Mouse (Mus musculus) heart, embryonic 11.5 days (tissue): ENCODE measurements at regions not wholly inside any gene's neighbourhood (a gene's known extent, or its start where the extent isn't known, plus 50 kb on each side); places are given as distances from the start of the nearest gene placed in this dataset.

Experiments used
- ATAC-seq: fragments of 200-750 bp; cut with Nextera tagmentation; replicated peaks from 2 replicates; pipeline ENCODE4 v1.8.0; 2017; ENCODE audit warnings: moderate library complexity; ENCODE audit not compliant: insufficient number of reproducible peaks, low FRiP score, low TSS enrichment
- H3K27ac ChIP-seq: fragments of 300-500 bp; sonication (generic); 2 replicates; pipeline ENCODE4 v1.5.1; 2014; ENCODE audit warnings: mild to moderate bottlenecking, low read depth, low read length
- H3K27me3 ChIP-seq: fragments of 300-500 bp; sonication (generic); 2 replicates; pipeline ENCODE4 v1.6.1; 2014; ENCODE audit warnings: mild to moderate bottlenecking, low read length, mixed read lengths; ENCODE audit not compliant: control insufficient read depth, insufficient read depth
- H3K36me3 ChIP-seq: fragments of 300-500 bp; sonication (generic); 2 replicates; pipeline ENCODE4 v1.6.1; 2014; ENCODE audit warnings: mild to moderate bottlenecking, low read length, moderate library complexity, mixed read lengths; ENCODE audit not compliant: control insufficient read depth, insufficient read depth
- H3K4me1 ChIP-seq: fragments of 300-500 bp; sonication (generic); 2 replicates; pipeline ENCODE4 v1.6.1; 2014; ENCODE audit warnings: low read length; ENCODE audit not compliant: control insufficient read depth, insufficient read depth
- H3K4me2 ChIP-seq: fragments of 300-500 bp; sonication (generic); 2 replicates; pipeline ENCODE4 v1.6.1; 2014; ENCODE audit warnings: mild to moderate bottlenecking, moderate library complexity
- H3K4me3 ChIP-seq: fragments of 300-500 bp; sonication (generic); 2 replicates; pipeline ENCODE4 v1.5.1; 2014; ENCODE audit warnings: low read depth, low read length
- H3K9ac ChIP-seq: fragments of 300-500 bp; sonication (generic); 2 replicates; pipeline ENCODE4 v1.6.1; 2014; ENCODE audit warnings: mild to moderate bottlenecking, low read depth, low read length, moderate library complexity
- H3K9me3 ChIP-seq: fragments of 300-500 bp; sonication (generic); replicated peaks from 2 replicates; pipeline ENCODE4 v1.6.1; 2016; ENCODE audit warnings: low read length; ENCODE audit not compliant: control insufficient read depth
- WGBS: fragments of 180-500 bp; shearing (Covaris S2); extraction: QIAGEN DNeasy Blood & Tissue Kit; methylation state at CpG from one replicate; pipeline ENCODE4 v1.1.7; 2014; ENCODE audit not compliant: insufficient replicate concordance; 5-methylcytosine and 5-hydroxymethylcytosine counted together

- no peaks in the 10 kb centered on the region for H3K36me3 ChIP-seq
- H3K4me3 ChIP-seq = no peak overlapping the region
- no peak overlapping the region for H3K4me2 ChIP-seq
- WGBS = 41% methylated on average over 8 of the region's 8 CpGs
- H3K9ac ChIP-seq = no peak overlapping the region
- H3K27ac ChIP-seq = no peak overlapping the region
- peaks cover 6% of the 10 kb centered on the region for H3K4me1 ChIP-seq
- 0 out of 2 replicates have a peak, but pooled peaks have one; percentile 52 for ATAC-seq
- H3K27me3 ChIP-seq = no peaks in the 10 kb centered on the region
- no peaks in the 10 kb centered on the region for H3K9me3 ChIP-seq
Measured at GRCm38 (mm10) chr11:31542635-31543219, 129.0 kb downstream of the Bod1 start.

DNA sequence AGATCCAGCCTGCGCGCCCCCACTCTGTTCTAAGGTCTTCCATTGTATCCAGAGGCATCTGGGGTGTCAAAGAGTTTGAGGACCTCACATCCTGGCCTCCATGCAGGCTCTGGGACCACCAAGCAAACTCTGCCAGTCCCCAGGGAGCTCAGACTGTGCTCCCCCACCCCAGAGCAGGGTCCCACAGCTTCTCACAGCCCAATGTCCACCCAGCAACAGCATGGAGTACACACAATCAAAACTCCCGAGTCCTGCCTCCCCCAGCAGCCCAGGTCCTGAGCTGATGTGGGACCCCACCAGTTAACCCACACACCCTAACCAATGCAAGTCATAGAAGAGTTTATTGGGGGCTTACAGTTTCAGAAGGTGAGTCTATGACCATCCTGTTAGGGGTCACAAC lies 130.3 kb downstream of the Bod1 start:
- H3K4me2 ChIP-seq = no peak overlapping the region
- no peak overlapping the region for H3K4me3 ChIP-seq
- no peaks in the 10 kb centered on the region for H3K9me3 ChIP-seq
- H3K27me3 ChIP-seq = no peaks in the 10 kb centered on the region
- H3K9ac ChIP-seq = no peak overlapping the region
- ATAC-seq = no peak
- H3K4me1 ChIP-seq = peaks cover 6% of the 10 kb centered on the region
- H3K27ac ChIP-seq = no peak overlapping the region
- 85% methylated on average over 3 of the region's 3 CpGs for WGBS
- no peaks in the 10 kb centered on the region for H3K36me3 ChIP-seq

DNA sequence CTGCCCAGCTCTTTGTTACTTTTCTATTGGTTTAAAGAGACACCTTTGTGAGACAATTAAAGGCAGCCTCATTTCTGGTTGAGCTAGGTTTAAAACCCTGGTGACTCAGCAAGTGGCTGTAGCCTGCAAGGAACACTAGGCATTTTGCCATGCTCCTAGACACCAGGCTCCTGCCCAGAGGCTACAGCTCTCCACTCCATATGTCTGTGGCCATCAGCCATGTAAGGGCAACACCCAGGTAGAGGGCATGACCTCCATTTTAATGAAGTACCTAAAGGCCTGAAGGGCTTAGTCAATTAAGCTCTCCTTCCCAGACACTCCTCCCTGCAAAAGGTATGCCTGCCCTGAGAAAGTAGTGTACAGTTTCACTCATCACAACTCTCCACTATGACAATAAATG lies 130.9 kb downstream of the Bod1 start:
- Histone ChIP-seq H3K4me2 (no peak overlapping the region), H3K9me3 (no peaks in the 10 kb centered on the region), H3K9ac (no peak overlapping the region), H3K27me3 (no peaks in the 10 kb centered on the region), H3K36me3 (no peaks in the 10 kb centered on the region), H3K4me3 (no peak overlapping the region), H3K27ac (no peak overlapping the region), H3K4me1 (peaks cover 6% of the 10 kb centered on the region)
- ATAC-seq = no peak

DNA sequence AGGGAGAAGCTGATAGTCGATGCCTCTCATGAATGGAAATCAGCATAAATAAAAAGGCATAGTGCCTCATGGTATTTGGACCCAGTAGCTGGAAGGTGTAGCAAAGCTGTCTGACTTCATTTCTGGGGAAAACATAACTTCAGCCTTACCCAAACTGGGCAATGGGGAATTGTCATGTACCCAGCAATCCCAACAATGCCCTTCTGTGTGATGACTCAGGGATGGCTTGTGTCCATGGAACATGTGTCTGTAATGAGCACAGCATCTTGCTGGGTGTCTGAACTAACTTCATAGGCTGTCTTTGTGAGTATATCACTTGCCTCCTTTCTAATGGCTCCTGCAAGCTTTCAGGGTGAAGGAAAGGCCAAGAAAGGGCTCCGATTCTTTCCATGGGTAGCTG lies 140.3 kb downstream of the Bod1 start:
- H3K27me3 ChIP-seq = no peaks in the 10 kb centered on the region
- ATAC-seq = no peak
- H3K4me1 ChIP-seq = no peaks in the 10 kb centered on the region
- WGBS = 87% methylated on average over 2 of the region's 2 CpGs
- H3K36me3 ChIP-seq = no peaks in the 10 kb centered on the region
- no peak overlapping the region for H3K9ac ChIP-seq
- no peak overlapping the region for H3K4me2 ChIP-seq
- H3K27ac ChIP-seq = no peak overlapping the region
- no peaks in the 10 kb centered on the region for H3K9me3 ChIP-seq
- H3K4me3 ChIP-seq = no peak overlapping the region

GRCm38 (mm10) chr11:31530851-31531250 lies 140.8 kb downstream of the Bod1 start:
- H3K4me3 ChIP-seq = no peak overlapping the region
- H3K4me2 ChIP-seq = no peak overlapping the region
- 84% methylated on average over 3 of the region's 3 CpGs for WGBS
- H3K9ac ChIP-seq = no peak overlapping the region
- no peaks in the 10 kb centered on the region for H3K9me3 ChIP-seq
- no peak overlapping the region for H3K27ac ChIP-seq
- no peak for ATAC-seq
- no peaks in the 10 kb centered on the region for H3K36me3 ChIP-seq
- H3K4me1 ChIP-seq = no peaks in the 10 kb centered on the region
- H3K27me3 ChIP-seq = no peaks in the 10 kb centered on the region

DNA sequence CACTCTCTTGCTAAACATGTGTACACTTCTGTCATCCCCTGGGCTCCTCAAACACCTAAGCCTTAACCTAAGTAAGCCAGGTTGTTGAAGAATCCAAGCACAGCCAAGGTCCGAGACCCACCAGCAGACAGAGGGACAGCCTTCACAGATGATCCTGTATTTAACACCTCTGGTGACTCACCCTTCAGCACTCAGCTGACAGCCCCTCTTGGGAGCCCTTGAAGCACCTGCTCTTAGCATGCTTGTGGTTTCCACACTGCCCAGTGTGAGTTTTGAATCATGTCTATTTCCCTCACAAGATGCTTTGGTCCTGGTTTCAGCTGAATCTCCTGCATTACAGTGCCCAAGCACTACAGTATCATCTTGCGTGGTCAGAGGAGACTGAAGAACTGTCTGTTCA lies 142.0 kb downstream of the Bod1 start:
- H3K4me1 ChIP-seq = no peaks in the 10 kb centered on the region; the same call in 1 of the 2 replicates
- H3K36me3 ChIP-seq = no peaks in the 10 kb centered on the region
- no peaks in the 10 kb centered on the region for H3K9me3 ChIP-seq
- no peak overlapping the region for H3K4me3 ChIP-seq
- no peaks in the 10 kb centered on the region for H3K27me3 ChIP-seq
- no peak for ATAC-seq
- no peak overlapping the region for H3K4me2 ChIP-seq
- WGBS = 52% methylated on average over 2 of the region's 2 CpGs
- H3K27ac ChIP-seq = no peak overlapping the region
- H3K9ac ChIP-seq = no peak overlapping the region

DNA sequence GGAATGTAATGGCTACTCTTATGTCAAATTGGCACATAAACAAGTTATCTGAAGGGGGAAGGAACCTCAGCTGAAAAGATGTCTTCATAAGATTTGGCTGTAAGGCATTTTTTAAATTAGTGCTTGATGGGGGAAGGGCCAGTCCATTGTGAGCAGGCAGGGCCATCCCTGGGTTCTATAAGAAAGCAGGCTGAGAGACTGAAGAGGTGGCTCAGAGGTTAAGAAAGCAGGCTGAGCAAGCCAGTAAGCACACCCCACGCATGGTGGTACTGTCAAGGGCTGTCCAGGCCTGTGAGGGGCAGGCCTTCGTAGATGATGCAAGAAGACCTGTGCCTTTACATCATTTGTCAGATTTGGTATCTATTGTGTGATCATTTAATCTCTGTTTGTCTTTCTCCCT lies 147.0 kb downstream of the Bod1 start:
- Histone ChIP-seq H3K9ac (no peak overlapping the region), H3K4me2 (no peak overlapping the region), H3K27ac (no peak overlapping the region), H3K4me3 (no peak overlapping the region), H3K27me3 (no peaks in the 10 kb centered on the region), H3K4me1 (peaks cover 3% of the 10 kb centered on the region; the same call in 1 of the 2 replicates), H3K36me3 (no peaks in the 10 kb centered on the region), H3K9me3 (no peaks in the 10 kb centered on the region)
- no peak for ATAC-seq
- WGBS = 71% methylated on average over 2 of the region's 2 CpGs

DNA sequence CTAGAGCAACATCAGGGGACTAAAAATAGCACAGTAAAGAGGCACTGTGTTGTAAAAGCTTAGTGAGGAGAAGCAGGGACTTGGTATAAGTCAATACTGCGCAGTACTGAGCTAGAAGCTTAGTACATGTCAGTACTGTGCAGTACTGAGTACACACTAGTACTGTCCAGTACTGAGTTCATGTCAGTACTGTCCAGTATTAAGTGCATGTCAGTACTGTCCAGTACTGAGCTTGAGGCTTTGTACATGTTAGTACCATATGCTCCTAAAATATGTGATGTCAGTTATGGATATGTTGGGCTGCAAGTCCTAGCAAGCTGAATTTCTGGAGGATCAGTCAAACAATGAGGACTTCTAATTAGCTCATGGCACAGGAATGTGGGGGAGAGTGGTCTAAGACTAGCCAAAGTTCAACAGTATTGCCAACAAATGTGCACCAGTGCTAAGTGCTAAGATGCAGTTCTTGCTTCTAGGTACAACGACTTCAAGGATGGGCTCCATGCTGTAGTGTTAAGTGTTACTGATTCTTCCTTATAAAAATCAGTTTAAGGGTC lies 147.5 kb downstream of the Bod1 start:
- Histone ChIP-seq H3K27ac (no peak overlapping the region), H3K36me3 (no peaks in the 10 kb centered on the region), H3K9me3 (no peaks in the 10 kb centered on the region), H3K27me3 (no peaks in the 10 kb centered on the region), H3K4me2 (no peak overlapping the region), H3K4me1 (peaks cover 3% of the 10 kb centered on the region; the same call in 1 of the 2 replicates), H3K9ac (no peak overlapping the region), H3K4me3 (no peak overlapping the region)
- 75% methylated on average over 2 of the region's 2 CpGs for WGBS
- no peak for ATAC-seq

DNA sequence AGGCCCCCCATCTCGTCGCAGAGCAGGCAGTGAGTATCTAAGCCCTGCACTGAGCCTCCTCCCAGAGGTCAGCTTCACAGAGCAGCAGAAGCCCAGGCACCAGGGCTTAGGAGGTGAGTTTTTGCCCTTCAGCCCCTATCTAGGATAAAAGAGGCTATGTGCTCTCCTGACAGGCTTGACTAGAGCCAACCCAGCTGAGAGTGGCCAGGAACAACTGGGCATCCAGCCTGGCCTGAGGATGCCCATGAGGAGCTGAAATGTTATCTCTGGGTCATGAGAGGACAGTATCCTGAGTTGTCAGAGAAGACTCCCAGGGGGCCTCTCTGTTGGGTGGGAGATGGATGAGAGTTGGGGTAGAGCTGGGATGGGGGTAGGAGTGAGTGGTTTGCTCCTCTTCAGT lies 149.6 kb downstream of the Bod1 start:
- Histone ChIP-seq H3K4me1 (peaks cover 3% of the 10 kb centered on the region; the same call in 1 of the 2 replicates), H3K9me3 (no peaks in the 10 kb centered on the region), H3K27ac (no peak overlapping the region), H3K9ac (no peak overlapping the region), H3K4me3 (no peak overlapping the region), H3K27me3 (no peaks in the 10 kb centered on the region), H3K4me2 (no peak overlapping the region), H3K36me3 (no peaks in the 10 kb centered on the region)
- no peak for ATAC-seq
- 72% methylated on average over 2 of the region's 2 CpGs for WGBS
